Mouse (Mus musculus) CD4-positive helper T cell, adult 2 months (primary cell): ENCODE results near the gene Hbb-bt.
"Not testable (repeated sequence)": the region's sequence is repeated elsewhere in the genome, so short reads cannot be mapped to it uniquely, and the experiment has no call there.

Experiments
- DNase-seq: peaks from one replicate; pipeline ENCODE4 v3.0.0-alpha.2; 2012; ENCODE audit warnings: low read depth, missing footprints, low spot score

Hbb-bt gene

DNA sequence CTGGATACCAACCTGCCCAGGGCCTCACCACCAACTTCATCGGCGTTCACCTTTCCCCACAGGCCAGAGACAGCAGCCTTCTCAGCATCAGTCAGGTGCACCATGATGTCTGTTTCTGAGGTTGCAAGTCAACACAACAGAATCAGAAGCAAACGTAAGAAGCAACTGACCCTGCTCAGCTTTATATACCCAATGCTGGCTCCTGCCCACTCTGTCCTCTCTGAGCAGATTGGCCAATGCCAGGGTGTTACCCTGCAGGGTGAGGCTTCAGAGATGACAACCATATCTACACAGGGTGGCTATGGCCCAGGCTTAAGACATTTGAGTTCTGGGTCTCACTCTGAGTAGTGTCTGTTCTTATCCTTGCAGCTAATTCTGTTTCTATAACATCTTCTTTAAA is at the start of gene Hbb-bt:
Gene Hbb-bt (minus strand): TSS at position 231 of the 400 bp plus-strand sequence.
- no peak for DNase-seq

DNA sequence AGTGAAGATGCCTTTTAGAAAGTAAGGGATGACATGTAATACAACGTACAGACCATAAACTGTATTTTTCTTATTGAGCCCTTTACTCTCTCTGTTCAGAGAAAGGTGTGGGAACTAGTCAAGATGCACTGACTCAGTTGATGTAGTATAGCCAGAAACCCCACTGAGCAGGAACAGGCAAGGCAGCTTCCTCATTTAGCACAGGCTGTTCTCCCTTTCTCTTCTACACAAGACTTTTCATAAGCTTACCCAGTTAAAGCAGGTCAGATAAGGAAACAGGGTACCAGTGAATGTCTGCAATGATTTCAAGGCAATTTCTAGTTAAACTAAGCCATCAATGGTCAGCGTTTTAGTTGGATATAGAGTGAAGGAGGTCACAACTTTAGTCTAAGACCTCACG is 47.7 kb upstream of the Hbb-bt start:
- no peak for DNase-seq

- no peak for DNase-seq
Observed at GRCm38 (mm10) chr7:103860855-103861254, 47.1 kb upstream of the Hbb-bt start.

- no peak for DNase-seq
Observed at GRCm38 (mm10) chr7:103859076-103859475, 45.3 kb upstream of the Hbb-bt start.

DNA sequence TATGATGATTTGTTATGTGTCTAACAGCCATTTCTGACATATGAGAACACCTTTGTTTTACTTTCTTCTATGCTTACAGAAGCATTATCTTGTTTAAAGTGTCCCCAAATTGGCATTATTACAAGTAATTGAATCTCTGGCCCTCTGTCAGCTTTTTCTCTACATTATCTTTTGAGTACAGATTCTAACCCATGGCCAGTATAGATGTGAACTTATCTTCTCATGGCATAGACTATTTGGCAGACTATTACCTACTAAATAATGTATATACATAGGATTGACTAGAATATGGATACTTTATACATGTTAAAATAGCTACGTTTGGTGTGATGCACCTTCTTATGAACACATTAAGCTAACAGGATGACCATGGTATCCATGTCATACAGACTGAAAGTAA is 40.9 kb upstream of the Hbb-bt start:
- no peak for DNase-seq

DNA sequence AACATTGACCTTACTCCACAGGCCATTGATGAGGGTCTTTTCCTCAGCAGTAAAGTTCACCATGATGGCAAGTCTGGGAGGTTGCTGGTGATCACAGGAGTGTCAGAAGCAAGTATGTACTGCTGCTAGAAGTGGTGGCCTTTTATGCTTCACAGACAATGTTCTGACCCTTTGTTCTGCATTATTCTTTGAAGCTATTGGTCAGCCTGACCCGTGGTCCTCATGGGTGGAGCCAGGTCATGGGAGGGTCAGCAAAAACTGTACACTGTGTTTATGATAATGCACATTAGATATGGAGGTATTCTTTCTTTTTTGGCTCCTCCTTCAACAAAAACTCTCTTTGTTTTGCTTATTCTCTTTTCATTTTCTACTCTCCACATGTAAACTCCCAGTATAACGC is 39.3 kb upstream of the Hbb-bt start, which contains the start of gene Hbb-y:
Gene Hbb-y (minus strand): TSS at position 127 of the 400 bp plus-strand sequence.
- DNase-seq, result no peak

GRCm38 (mm10) chr7:103844525-103845325 is 30.9 kb upstream of the Hbb-bt start:
- no peak for DNase-seq

- DNase-seq, result no peak
Observed at GRCm38 (mm10) chr7:103843034-103843433, 29.2 kb upstream of the Hbb-bt start, which contains the start of gene Hbb-bh1. Hbb-bh1 (minus strand) TSS chr7:103843164.

GRCm38 (mm10) chr7:103840268-103840667 is 26.5 kb upstream of the Hbb-bt start, which contains the start of gene Hbb-bh2:
Hbb-bh2 (minus strand) TSS chr7:103840520.
- no peak for DNase-seq

DNA sequence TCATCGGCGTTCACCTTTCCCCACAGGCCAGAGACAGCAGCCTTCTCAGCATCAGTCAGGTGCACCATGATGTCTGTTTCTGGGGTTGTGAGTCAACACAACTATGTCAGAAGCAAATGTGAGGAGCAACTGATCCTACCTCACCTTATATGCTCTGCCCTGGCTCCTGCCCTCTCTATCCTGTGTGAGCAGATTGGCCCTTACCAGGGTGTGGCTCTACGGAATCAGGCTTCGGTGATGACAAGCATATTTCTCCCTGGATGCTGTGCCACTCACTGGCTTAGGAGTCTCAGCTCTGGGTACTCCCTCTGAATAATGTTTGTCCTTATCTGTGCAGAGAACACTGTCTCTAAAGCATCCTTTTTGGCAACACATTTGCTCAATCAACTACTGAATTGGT is 14.0 kb upstream of the Hbb-bt start, which contains the start of gene Hbb-bs:
Gene Hbb-bs (minus strand): TSS at position 289 of the 400 bp plus-strand sequence.
- no peak for DNase-seq

DNA sequence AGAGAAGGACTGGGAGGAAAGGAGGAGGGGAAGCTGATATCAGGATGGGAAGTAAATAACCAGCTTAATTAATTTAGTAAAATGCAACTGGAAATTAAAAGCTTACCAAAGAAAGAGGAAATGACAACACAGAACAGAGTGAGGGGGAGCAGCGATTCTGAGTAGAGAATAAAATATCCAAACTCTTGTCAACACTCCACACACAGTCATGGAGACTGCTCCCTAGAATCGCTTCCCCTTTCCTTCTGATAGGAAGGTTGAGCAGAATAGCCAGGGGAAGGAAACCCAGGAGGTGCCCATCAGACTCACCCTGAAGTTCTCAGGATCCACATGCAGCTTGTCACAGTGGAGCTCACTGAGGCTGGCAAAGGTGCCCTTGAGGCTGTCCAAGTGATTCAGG is 13.3 kb upstream of the Hbb-bt start:
- not testable (repeated sequence) for DNase-seq

GRCm38 (mm10) chr7:103826255-103826887 is 12.6 kb upstream of the Hbb-bt start:
- no peak for DNase-seq

DNA sequence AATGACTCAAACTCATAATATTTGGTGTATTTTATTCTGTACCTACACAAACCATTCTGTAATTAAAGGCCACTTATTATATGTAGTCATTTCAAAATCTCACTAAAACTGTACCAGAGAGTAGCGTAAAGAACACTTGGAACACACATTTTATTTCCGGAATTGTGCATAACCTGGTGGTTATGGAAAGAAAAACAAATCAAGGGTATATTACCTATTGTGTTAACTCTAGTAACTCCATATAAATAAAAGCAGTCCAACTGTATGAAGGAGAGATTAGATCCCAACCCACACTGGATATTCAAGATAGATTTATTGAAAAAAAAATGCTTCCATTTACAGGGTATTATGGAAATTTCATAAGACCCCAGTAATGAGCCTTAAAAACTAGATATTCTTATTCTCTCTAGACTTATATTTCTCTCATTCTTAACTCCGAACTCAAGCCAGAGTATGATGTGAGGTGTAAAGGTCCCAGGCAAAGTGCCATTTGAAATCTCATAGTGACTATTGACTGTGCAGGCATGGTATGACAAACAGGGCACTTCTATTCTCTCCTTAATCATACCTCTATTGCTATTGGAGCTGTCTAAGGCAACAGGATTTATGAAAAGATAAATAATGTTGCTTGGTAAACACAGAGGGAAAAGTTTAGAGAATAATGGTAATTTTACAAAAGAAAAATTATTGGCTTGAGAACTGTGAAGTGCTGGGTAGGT is 11.9 kb upstream of the Hbb-bt start:
- no peak for DNase-seq

DNA sequence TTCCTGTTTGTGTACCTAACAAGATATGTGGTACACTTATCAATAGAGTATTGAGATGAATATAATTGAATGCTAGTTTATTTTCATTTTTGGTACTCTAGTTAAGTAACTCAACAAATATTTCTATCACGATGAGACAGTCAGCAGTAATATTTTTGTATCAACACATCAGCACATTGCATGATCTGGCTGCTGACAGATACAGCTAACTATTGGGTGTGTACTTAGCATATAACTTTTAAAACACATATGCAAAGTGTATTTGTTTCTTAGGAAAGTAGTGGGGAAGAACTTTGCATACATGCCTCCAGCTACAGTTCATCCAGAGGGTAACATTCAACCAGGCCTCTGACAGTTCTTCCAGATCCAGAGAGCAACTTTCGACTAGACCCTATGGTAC is 10.8 kb upstream of the Hbb-bt start:
- DNase-seq, result no peak

DNA sequence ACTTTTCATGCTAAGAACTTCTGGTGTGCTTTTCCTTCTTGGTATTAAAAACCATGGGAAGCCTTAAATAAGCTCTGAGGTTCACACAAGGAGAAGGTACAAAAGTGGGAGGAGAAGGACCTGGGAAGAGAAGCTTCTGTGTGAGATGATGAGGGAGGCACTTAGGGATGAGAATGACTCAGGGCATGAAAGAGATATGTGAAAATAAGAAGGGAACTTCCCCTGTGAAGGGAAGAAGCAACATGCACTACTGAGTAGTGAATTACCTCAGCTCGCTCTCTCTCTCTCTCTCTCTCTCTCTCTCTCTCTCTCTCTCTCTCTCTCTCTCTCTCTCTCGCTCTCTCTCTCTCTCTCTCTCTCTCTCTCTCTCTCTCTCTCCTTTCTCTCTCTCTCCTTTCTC is 1.3 kb upstream of the Hbb-bt start:
- DNase-seq, result not testable (repeated sequence)

- DNase-seq, result not testable (repeated sequence)
Observed at GRCm38 (mm10) chr7:103813152-103813551, 644 bp downstream of the Hbb-bt start.

- DNase-seq, result no peak
Observed at GRCm38 (mm10) chr7:103812174-103812573, 1.6 kb downstream of the Hbb-bt start.

GRCm38 (mm10) chr7:103811223-103811845 is 2.5 kb downstream of the Hbb-bt start:
- no peak for DNase-seq

- no peak for DNase-seq
Observed at GRCm38 (mm10) chr7:103810746-103811145, 3.0 kb downstream of the Hbb-bt start.

- DNase-seq, result no peak
Observed at GRCm38 (mm10) chr7:103810296-103810695, 3.5 kb downstream of the Hbb-bt start.

- DNase-seq, result no peak
Observed at GRCm38 (mm10) chr7:103809801-103810155, 4.0 kb downstream of the Hbb-bt start.
